Mouse (Mus musculus) midbrain, embryonic 14.5 days (tissue): ENCODE results near the gene Pax7. TPM values are rescaled to one million over a fixed set of nuclear protein-coding genes. Genes with fewer than 3 reads are reported as not detected.
A peak's percentile ranks its signal among the peaks of the same experiment; 100 is the strongest.

Source experiments
- ATAC-seq: fragments of 200-750 bp; cut with Nextera tagmentation; 2 replicates; pipeline ENCODE4 v1.8.0; 2017; ENCODE audit warnings: moderate number of reproducible peaks, moderate library complexity; ENCODE audit not compliant: low FRiP score, low TSS enrichment
- DNase-seq: peaks from one replicate; pipeline ENCODE4 v3.0.0-alpha.2; 2015
- H3K27ac ChIP-seq: fragments of 300-500 bp; sonication (generic); replicated peaks from 2 replicates; pipeline ENCODE4 v1.5.1; 2014; ENCODE audit warnings: mild to moderate bottlenecking, low read depth, low read length, moderate library complexity
- H3K27me3 ChIP-seq: fragments of 300-500 bp; sonication (generic); 2 replicates; pipeline ENCODE4 v1.6.1; 2014; ENCODE audit warnings: low read length, control low read depth, mixed read lengths; ENCODE audit not compliant: control insufficient read depth, insufficient read depth
- H3K36me3 ChIP-seq: fragments of 300-500 bp; sonication (generic); 2 replicates; pipeline ENCODE4 v1.6.1; 2014; ENCODE audit warnings: low read length, control low read depth; ENCODE audit not compliant: control insufficient read depth, insufficient read depth
- H3K4me1 ChIP-seq: fragments of 300-500 bp; sonication (generic); 2 replicates; pipeline ENCODE4 v1.6.1; 2014; ENCODE audit warnings: mild to moderate bottlenecking, antibody characterized with exemption, low read length, control low read depth; ENCODE audit not compliant: control insufficient read depth, insufficient read depth
- H3K4me2 ChIP-seq: fragments of 300-500 bp; sonication (generic); 2 replicates; pipeline ENCODE4 v1.6.1; 2014; ENCODE audit warnings: mild to moderate bottlenecking, low read length, moderate library complexity
- H3K4me3 ChIP-seq: fragments of 300-500 bp; sonication (generic); replicated peaks from 2 replicates; pipeline ENCODE4 v1.5.1; 2014; ENCODE audit warnings: low read depth, low read length
- H3K9ac ChIP-seq: fragments of 300-500 bp; sonication (generic); replicated peaks from 2 replicates; pipeline ENCODE4 v1.6.1; 2014; ENCODE audit warnings: mild to moderate bottlenecking, low read length, moderate library complexity
- H3K9me3 ChIP-seq: fragments of 300-500 bp; sonication (generic); 2 replicates; pipeline ENCODE4 v1.6.1; 2016; ENCODE audit warnings: low read length, control low read depth, mixed read lengths; ENCODE audit not compliant: control insufficient read depth
- WGBS: fragments of 180-500 bp; shearing (Covaris S2); extraction: QIAGEN DNeasy Blood & Tissue Kit; methylation state at CpG from one replicate; pipeline ENCODE4 v1.1.7; 2014; 5-methylcytosine and 5-hydroxymethylcytosine counted together
- polyA plus RNA-seq: library from polyadenylated mRNA; unstranded; fragments of >200 nt; fragmentation: Nextera tagmentation; extraction: Ambion mirVana; gene quantifications from 2 replicates; pipeline ENCODE4 v1.2.1, GENCODE M21; 2014

The Pax7 gene
- polyA plus RNA-seq, 1 experiment from 2014 or later = 9.1 TPM

DNA sequence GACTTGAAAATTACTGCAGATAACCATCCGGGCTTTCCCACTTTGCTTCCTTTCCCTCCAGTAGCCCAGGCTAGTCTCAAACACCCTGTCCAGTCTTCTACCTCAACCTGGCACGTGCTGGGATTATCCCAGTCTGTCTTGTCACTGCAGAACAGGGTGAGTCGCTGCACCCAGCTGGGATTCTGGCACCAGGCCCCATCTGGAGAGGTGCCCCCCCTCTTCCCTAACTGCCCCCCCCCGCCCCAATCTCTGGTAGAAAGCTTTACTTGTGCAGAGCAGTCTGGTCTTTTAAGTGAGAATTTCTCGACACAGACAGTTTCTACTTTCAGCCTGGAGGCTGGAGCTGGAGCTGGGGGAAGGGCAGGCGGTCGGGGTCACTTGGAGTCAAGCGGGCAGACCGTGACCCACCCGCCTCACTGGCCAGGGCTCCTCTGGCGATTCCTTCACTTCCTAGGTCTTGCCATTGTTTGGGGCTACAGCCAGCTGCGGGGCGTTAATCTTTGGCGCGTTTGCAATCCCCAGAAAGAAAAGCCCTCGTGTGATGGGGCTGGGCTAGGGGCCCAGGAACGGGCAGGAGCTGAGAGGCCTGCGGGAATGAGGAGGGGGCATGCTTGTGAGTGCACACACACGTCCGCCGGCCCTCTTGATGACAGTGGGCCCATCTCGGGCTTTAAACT is 22.4 kb downstream of the Pax7 start:
- H3K27ac ChIP-seq = peak overlapping the region; percentile 71
- 2% methylated on average over 22 of the region's 22 CpGs for WGBS
- ATAC-seq (peak; percentile 66; the same call in 1 of the 2 replicates), DNase-seq (peak; percentile 74)
- 0 out of 2 replicates have a peak, but pooled peaks cover 3% of the 10 kb centered on the region for H3K36me3 ChIP-seq
- no peaks in the 10 kb centered on the region for H3K9me3 ChIP-seq
- H3K4me2 ChIP-seq = peak overlapping the region; percentile 24
- peaks cover 34% of the 10 kb centered on the region for H3K27me3 ChIP-seq
- 0 out of 2 replicates have a peak overlapping the region, but pooled peaks have one; percentile 16 for H3K9ac ChIP-seq
- peaks cover 40% of the 10 kb centered on the region for H3K4me1 ChIP-seq
- H3K4me3 ChIP-seq = no peak overlapping the region

DNA sequence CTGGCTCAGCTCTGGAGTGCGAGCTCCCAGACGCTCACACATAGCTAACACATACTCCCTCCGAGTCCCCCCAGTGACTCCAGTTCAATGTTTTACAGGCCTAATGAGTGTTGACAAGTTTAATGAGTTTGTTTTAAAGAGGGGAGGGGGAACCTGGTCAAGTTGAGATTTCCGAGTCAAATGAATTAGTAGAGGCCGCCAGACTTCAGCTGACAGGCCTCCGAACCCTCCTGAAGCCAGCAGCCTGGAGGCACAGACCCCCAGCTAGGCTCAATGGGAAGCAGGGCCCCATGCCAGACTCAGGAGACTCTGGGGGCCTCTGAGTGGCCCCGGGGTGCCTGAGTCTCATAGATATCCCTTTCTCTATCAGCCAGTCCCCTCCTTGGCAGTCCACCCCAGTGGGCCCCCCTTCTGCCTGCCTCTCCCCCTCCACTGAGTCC is 23.9 kb downstream of the Pax7 start:
- DNase-seq = peak; percentile 60
- Histone ChIP-seq H3K4me1 (peaks cover 46% of the 10 kb centered on the region), H3K27ac (peak overlapping the region; percentile 49; the same call in 1 of the 2 replicates), H3K9me3 (no peaks in the 10 kb centered on the region), H3K4me2 (no peak overlapping the region), H3K4me3 (no peak overlapping the region), H3K9ac (no peak overlapping the region), H3K27me3 (peaks cover 34% of the 10 kb centered on the region; the same call in 1 of the 2 replicates), H3K36me3 (0 out of 2 replicates have a peak, but pooled peaks cover 3% of the 10 kb centered on the region)
- ATAC-seq = peak; percentile 47
- 9% methylated on average over 7 of the region's 7 CpGs for WGBS

GRCm38 (mm10) chr4:139807820-139808219 is 25.5 kb downstream of the Pax7 start:
- DNase-seq = peak; percentile 46
- 5% methylated on average over 10 of the region's 10 CpGs for WGBS
- H3K27me3 ChIP-seq = peaks cover 31% of the 10 kb centered on the region; the same call in 1 of the 2 replicates
- ATAC-seq = no peak
- H3K9me3 ChIP-seq = no peaks in the 10 kb centered on the region
- H3K4me1 ChIP-seq = peaks cover 46% of the 10 kb centered on the region
- H3K4me3 ChIP-seq = no peak overlapping the region
- no peaks in the 10 kb centered on the region for H3K36me3 ChIP-seq
- H3K27ac ChIP-seq = peak overlapping the region; percentile 72
- H3K4me2 ChIP-seq = 0 out of 2 replicates have a peak overlapping the region, but pooled peaks have one; percentile 27
- H3K9ac ChIP-seq = no peak overlapping the region

DNA sequence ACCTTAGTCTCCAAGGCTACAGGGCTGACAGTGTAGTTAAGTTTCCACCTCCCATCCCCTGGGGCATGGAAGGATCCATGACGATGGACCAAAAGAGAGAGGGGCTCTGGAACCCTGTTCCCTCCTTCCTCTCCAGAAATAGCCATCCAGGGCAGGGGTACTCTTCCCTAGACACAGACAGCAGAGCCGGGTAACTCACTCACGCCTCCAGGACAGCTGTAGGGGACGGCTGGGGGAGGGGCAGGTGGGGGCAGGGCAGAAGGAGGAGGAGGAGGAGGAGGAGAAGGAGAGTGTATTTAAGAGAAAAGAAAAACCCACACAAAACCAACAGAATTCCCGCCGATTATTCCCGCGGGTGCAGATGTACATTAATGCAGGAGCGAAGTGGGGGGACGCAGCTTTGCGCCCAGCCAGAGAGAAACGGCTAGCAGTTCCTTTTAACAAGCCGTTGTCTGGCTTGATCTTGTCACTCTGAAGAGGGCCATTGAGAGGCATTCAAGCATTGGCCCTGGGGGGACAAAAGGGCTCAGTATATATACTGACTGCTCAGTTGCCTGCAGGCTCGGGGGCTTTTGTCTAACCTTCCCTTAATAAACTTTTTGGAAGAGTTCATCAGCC is 26.0 kb downstream of the Pax7 start:
- Histone ChIP-seq H3K9ac (no peak overlapping the region), H3K4me3 (no peak overlapping the region), H3K36me3 (no peaks in the 10 kb centered on the region), H3K27ac (peak overlapping the region; percentile 72), H3K27me3 (peaks cover 27% of the 10 kb centered on the region; the same call in 1 of the 2 replicates), H3K4me1 (peaks cover 46% of the 10 kb centered on the region), H3K4me2 (peak overlapping the region; percentile 27), H3K9me3 (no peaks in the 10 kb centered on the region)
- ATAC-seq (peak; percentile 41; the same call in 1 of the 2 replicates), DNase-seq (peak; percentile 75)
- WGBS = under 1% methylated on average over 14 of the region's 14 CpGs

- no peak overlapping the region for H3K27ac ChIP-seq
- no peak overlapping the region for H3K4me2 ChIP-seq
- H3K36me3 ChIP-seq = no peaks in the 10 kb centered on the region
- H3K4me3 ChIP-seq = no peak overlapping the region
- peaks cover 41% of the 10 kb centered on the region for H3K4me1 ChIP-seq
- ATAC-seq (no peak), DNase-seq (no peak)
- peaks cover 26% of the 10 kb centered on the region; the same call in 1 of the 2 replicates for H3K27me3 ChIP-seq
- H3K9ac ChIP-seq = no peak overlapping the region
- H3K9me3 ChIP-seq = no peaks in the 10 kb centered on the region
- 81% methylated on average over 8 of the region's 8 CpGs for WGBS
These were observed 28.4 kb downstream of the Pax7 start for GRCm38 (mm10) chr4:139804896-139805295.

GRCm38 (mm10) chr4:139803981-139804380 is 29.3 kb downstream of the Pax7 start:
- peaks cover 34% of the 10 kb centered on the region for H3K4me1 ChIP-seq
- peaks cover 22% of the 10 kb centered on the region; the same call in 1 of the 2 replicates for H3K27me3 ChIP-seq
- no peak overlapping the region for H3K27ac ChIP-seq

GRCm38 (mm10) chr4:139799436-139800100 is 33.8 kb downstream of the Pax7 start:
- Histone ChIP-seq H3K4me1 (0 out of 2 replicates have a peak, but pooled peaks cover 7% of the 10 kb centered on the region), H3K27ac (no peak overlapping the region), H3K27me3 (peaks cover 14% of the 10 kb centered on the region; the same call in 1 of the 2 replicates), H3K36me3 (no peaks in the 10 kb centered on the region), H3K4me2 (no peak overlapping the region), H3K9ac (no peak overlapping the region), H3K9me3 (no peaks in the 10 kb centered on the region), H3K4me3 (no peak overlapping the region)
- DNase-seq = no peak
- WGBS = 75% methylated on average over 10 of the region's 10 CpGs
- ATAC-seq = no peak

More at GRCm38 (mm10) chr4:139803981-139804380, 29.3 kb downstream of the Pax7 start:
- Histone ChIP-seq H3K9me3 (no peaks in the 10 kb centered on the region), H3K36me3 (no peaks in the 10 kb centered on the region), H3K4me3 (no peak overlapping the region), H3K9ac (no peak overlapping the region), H3K4me2 (no peak overlapping the region)
- ATAC-seq (no peak), DNase-seq (no peak)
- WGBS = 17% methylated on average over 2 of the region's 2 CpGs

DNA sequence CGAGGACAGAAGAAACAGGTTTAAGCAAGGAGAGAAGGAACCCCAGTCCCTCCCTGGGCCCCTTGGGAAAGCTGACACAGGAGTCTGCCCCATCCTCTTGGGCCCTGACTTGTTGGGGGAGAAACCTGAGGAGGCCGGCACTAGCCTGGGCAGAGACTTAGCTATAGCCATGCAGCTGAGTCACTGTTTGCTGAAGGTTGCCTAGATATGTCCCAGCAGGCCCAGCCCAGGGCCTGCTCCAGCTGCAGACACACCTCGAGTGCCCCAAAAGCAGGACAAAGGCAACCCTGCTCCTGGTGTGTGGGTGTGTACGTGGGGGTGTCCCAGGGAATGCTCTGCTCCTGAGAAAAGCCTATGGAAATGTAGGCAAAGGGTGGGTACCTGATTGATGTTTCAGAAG is 36.0 kb downstream of the Pax7 start:
- ATAC-seq (no peak), DNase-seq (no peak)
- Histone ChIP-seq H3K9ac (no peak overlapping the region), H3K36me3 (no peaks in the 10 kb centered on the region), H3K4me2 (no peak overlapping the region), H3K27ac (no peak overlapping the region), H3K4me1 (peaks cover 12% of the 10 kb centered on the region; the same call in 1 of the 2 replicates), H3K9me3 (no peaks in the 10 kb centered on the region), H3K27me3 (peaks cover 9% of the 10 kb centered on the region; the same call in 1 of the 2 replicates), H3K4me3 (no peak overlapping the region)
- WGBS = 69% methylated on average over 4 of the region's 4 CpGs
